Mouse (Mus musculus) adrenal gland, postnatal 36 days (tissue): Measurements from ENCODE around the gene Tnfsf4. TPM values are rescaled to one million over a fixed set of nuclear protein-coding genes. Genes with fewer than 3 reads are reported as not detected.
A peak's percentile ranks its signal among the peaks of the same experiment; 100 is the strongest.

Source experiments
- DNase-seq, 2 experiments: peaks; one replicate each; pipeline ENCODE4 v3.0.0; 2021; ENCODE audit warnings: mixed read lengths in 1 of 2
- total RNA-seq, 2 experiments: library from RNA; stranded (reverse); gene quantifications; 2 replicates each; pipeline ENCODE4 v1.2.3; 2021

The Tnfsf4 gene
- total RNA-seq, 2 experiments from 2014 or later: not detected

DNA sequence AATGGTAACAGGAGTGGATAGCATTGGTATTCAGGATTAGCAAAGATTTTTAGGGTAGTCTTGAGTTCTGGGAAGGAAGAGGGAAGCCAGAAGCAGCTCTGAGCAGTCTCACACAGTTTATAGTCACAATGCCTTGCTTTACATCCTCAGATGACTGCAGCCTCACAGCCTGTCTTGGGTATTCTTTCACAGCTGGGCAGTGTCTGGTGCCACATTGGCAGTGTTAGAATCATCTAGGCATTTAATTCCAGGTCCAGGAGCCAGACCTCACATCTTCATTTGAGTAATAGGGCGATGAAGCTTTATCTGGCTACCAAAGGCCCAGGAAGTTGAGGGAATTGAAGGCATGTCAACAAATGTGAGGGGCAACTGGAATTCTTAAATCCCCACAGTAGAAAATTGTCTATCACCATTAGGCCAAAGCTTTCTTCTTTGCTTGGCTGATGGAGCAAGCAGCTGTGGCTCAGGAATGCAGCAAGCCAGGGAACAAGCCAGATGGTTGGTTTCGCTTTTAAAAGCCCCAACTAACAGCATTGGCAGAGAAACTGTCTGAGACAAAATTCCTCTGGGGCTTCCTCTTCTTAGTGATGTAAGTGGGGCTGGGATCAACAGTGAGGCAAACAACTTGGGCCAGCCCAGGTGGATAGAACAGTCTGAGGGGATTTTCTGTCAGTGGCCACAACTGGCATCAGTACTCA lies 68.3 kb downstream of the Tnfsf4 start:
- DNase-seq: peak in 1 of 2 experiments; percentile 11

Other genes with a start within 250 kb of the Tnfsf4 start
- not detected for gene Tex50, start 236.1 kb upstream of the Tnfsf4 start, total RNA-seq
- gene Prdx6, start 144.2 kb upstream of the Tnfsf4 start, total RNA-seq: 100 to 1,000 TPM; 279 to 620 TPM
- under 1 TPM in 1 of 2 experiments, not detected in 1; 0.23 TPM for gene Tnfsf18, start 99.2 kb downstream of the Tnfsf4 start, total RNA-seq